Mouse (Mus musculus) ES-E14 (cell line): Measurements from ENCODE around the gene Eif5a. TPM values are rescaled to one million over a fixed set of nuclear protein-coding genes. Genes with fewer than 3 reads are reported as not detected.

Source experiments
- DNase-seq: peaks from one replicate; pipeline ENCODE4 v3.0.0-alpha.2; 2013; ENCODE audit warnings: low read depth, low spot score
- H3K27ac ChIP-seq: 2 replicates; pipeline ENCODE4 v1.5.1; 2012; ENCODE audit warnings: low read depth, mild to moderate bottlenecking, low read length, moderate library complexity, mixed read lengths; ENCODE audit not compliant: poor library complexity, insufficient read depth, severe bottlenecking
- H3K36me3 ChIP-seq: 2 replicates; pipeline ENCODE4 v1.6.1; 2012; ENCODE audit warnings: mild to moderate bottlenecking, low read length, moderate library complexity, mixed read lengths; ENCODE audit not compliant: control insufficient read depth, poor library complexity, insufficient read depth, severe bottlenecking
- H3K4me1 ChIP-seq, 2 experiments: fragments of 150-350 bp in 1 of 2; sonication (generic) in 1 of 2; 2 replicates each; pipeline ENCODE4 v1.6.1; 2012; ENCODE audit warnings: low read length in 2 of 2, mild to moderate bottlenecking in 1 of 2, mixed read lengths in 1 of 2; ENCODE audit not compliant: control insufficient read depth in 2 of 2, insufficient read depth in 2 of 2, poor library complexity in 1 of 2
- H3K4me3 ChIP-seq, 2 experiments: fragments of 150-350 bp in 1 of 2; sonication (generic) in 1 of 2; 2 replicates each; pipeline ENCODE4 v1.5.1; 2012; ENCODE audit warnings: low read length in 2 of 2, low read depth in 1 of 2, mild to moderate bottlenecking in 1 of 2, mixed read lengths in 1 of 2; ENCODE audit not compliant: insufficient read depth in 1 of 2, poor library complexity in 1 of 2, severe bottlenecking in 1 of 2
- H3K9ac ChIP-seq: 2 replicates; pipeline ENCODE4 v1.6.1; 2012; ENCODE audit warnings: low read depth, mild to moderate bottlenecking, low read length, mixed read lengths; ENCODE audit not compliant: poor library complexity, insufficient read depth, severe bottlenecking
- H3K9me3 ChIP-seq: fragments of 150-350 bp; sonication (generic); 2 replicates; pipeline ENCODE4 v1.6.1; 2012; ENCODE audit warnings: low read depth, mild to moderate bottlenecking, low read length; ENCODE audit not compliant: control insufficient read depth, insufficient read depth
- CHD2 ChIP-seq: IDR thresholded peaks from 2 replicates; pipeline ENCODE4 v1.6.1; 2014; ENCODE audit warnings: mild to moderate bottlenecking, low read depth, low read length, inconsistent platforms
- HCFC1 ChIP-seq: IDR thresholded peaks from 2 replicates; pipeline ENCODE4 v1.6.1; 2012; ENCODE audit warnings: low read length, inconsistent platforms, borderline replicate concordance; ENCODE audit not compliant: insufficient read depth
- MAFK ChIP-seq: IDR thresholded peaks from 2 replicates; pipeline ENCODE4 v1.6.1; 2014; ENCODE audit warnings: mild to moderate bottlenecking, low read depth, low read length, inconsistent platforms; ENCODE audit not compliant: insufficient read depth
- ZC3H11A ChIP-seq: IDR thresholded peaks from 2 replicates; pipeline ENCODE4 v1.6.1; 2012; ENCODE audit warnings: low read depth, mild to moderate bottlenecking, inconsistent platforms, low read length, borderline replicate concordance
- ZNF384 ChIP-seq: IDR thresholded peaks from 2 replicates; pipeline ENCODE4 v1.6.1; 2012; ENCODE audit warnings: low read depth, low read length, inconsistent platforms
- in situ Hi-C, 2 experiments: fragments of 600-800 bp; cut with MboI; formaldehyde crosslinking; loops; one replicate each; pipeline ENCODE4 v1.15.1; 2025; ENCODE audit warnings: low sequenced_read_pairs in 2 of 2, inconsistent platforms in 1 of 2; ENCODE audit not compliant: unreplicated experiment in 2 of 2
- total RNA-seq: library from RNA; depleted of rRNA; stranded (reverse); fragments of 300-350 nt; gene quantifications from 2 replicates; pipeline ENCODE4 v1.2.3, GENCODE M21; 2012

Eif5a gene
- total RNA-seq, 1 experiment: 926 TPM

GRCm38 (mm10) chr11:69947337-69948065 is 25.7 kb upstream of the Eif5a start:
- Histone ChIP-seq H3K27ac (no peak overlapping the region), H3K9ac (peak overlapping the region; percentile 35; the same call in 1 of the 2 replicates), H3K4me3 (peak overlapping the region; percentile 58 to 89), H3K9me3 (no peaks in the 10 kb centered on the region), H3K4me1 (peaks cover 0 to 12% of the 10 kb centered on the region in 2 experiments; a peak in 1 of 4 replicates), H3K36me3 (no peaks in the 10 kb centered on the region; the same call in 1 of the 2 replicates)
- in situ Hi-C loops: no loop called here
- no peak for DNase-seq
- TF ChIP-seq ZNF384 (no peak), HCFC1 (no peak), CHD2 (no peak), ZC3H11A (no peak)

GRCm38 (mm10) chr11:69945997-69946891 is 24.5 kb upstream of the Eif5a start:
- no peak overlapping the region for H3K4me3 ChIP-seq
- in situ Hi-C loops: no loop called here
- TF ChIP-seq CHD2 (no peak), ZNF384 (no peak), MAFK (no peak), HCFC1 (no peak), ZC3H11A (no peak)
- H3K9ac ChIP-seq: no peak overlapping the region
- H3K4me1 ChIP-seq: peaks cover 0 to 12% of the 10 kb centered on the region in 2 experiments; a peak in 1 of 4 replicates
- H3K9me3 ChIP-seq: no peaks in the 10 kb centered on the region
- no peaks in the 10 kb centered on the region; the same call in 1 of the 2 replicates for H3K36me3 ChIP-seq
- no peak overlapping the region for H3K27ac ChIP-seq
- no peak for DNase-seq

- in situ Hi-C loops: no loop called here
Measured at GRCm38 (mm10) chr11:69945216-69945615, 23.5 kb upstream of the Eif5a start.

GRCm38 (mm10) chr11:69940962-69941361 is 19.2 kb upstream of the Eif5a start:
- H3K9me3 ChIP-seq: no peaks in the 10 kb centered on the region
- no peak for DNase-seq
- no peak overlapping the region for H3K4me3 ChIP-seq
- peaks cover 0 to 25% of the 10 kb centered on the region in 2 experiments; a peak in 2 of 4 replicates for H3K4me1 ChIP-seq
- no peaks in the 10 kb centered on the region; the same call in 1 of the 2 replicates for H3K36me3 ChIP-seq
- no peak for TF ChIP-seq ZC3H11A
- TF ChIP-seq CHD2: no peak
- no peak for TF ChIP-seq ZNF384
- no peak for TF ChIP-seq MAFK
- TF ChIP-seq HCFC1: no peak
- no peak overlapping the region for H3K27ac ChIP-seq
- no peak overlapping the region for H3K9ac ChIP-seq
- in situ Hi-C loops: no loop called here

More at GRCm38 (mm10) chr11:69945216-69945615, 23.5 kb upstream of the Eif5a start:
- H3K4me3 ChIP-seq: no peak overlapping the region
- DNase-seq: no peak
- H3K9me3 ChIP-seq: no peaks in the 10 kb centered on the region
- no peak overlapping the region for H3K9ac ChIP-seq
- TF ChIP-seq ZNF384 (no peak), ZC3H11A (no peak), MAFK (no peak), HCFC1 (no peak), CHD2 (no peak)
- no peak overlapping the region for H3K27ac ChIP-seq
- peaks cover 0 to 14% of the 10 kb centered on the region in 2 experiments; a peak in 1 of 4 replicates for H3K4me1 ChIP-seq
- no peaks in the 10 kb centered on the region; the same call in 1 of the 2 replicates for H3K36me3 ChIP-seq
